Mouse (Mus musculus) hindbrain, postnatal 0 days (tissue): ENCODE data around the gene Fos. TPM values are rescaled to one million over a fixed set of nuclear protein-coding genes. Genes with fewer than 3 reads are reported as not detected.

Experiments used
- ATAC-seq: fragments of 200-750 bp; cut with Nextera tagmentation; 2 replicates; pipeline ENCODE4 v1.8.0; 2017; ENCODE audit warnings: mild to moderate bottlenecking, moderate TSS enrichment, moderate library complexity
- DNase-seq: peaks from one replicate; pipeline ENCODE4 v3.0.0-alpha.2; 2015; ENCODE audit warnings: low spot score
- H3K27ac ChIP-seq: fragments of 300-500 bp; sonication (generic); 2 replicates; pipeline ENCODE4 v1.5.1; 2014; ENCODE audit warnings: mild to moderate bottlenecking
- H3K27me3 ChIP-seq: fragments of 300-500 bp; sonication (generic); 2 replicates; pipeline ENCODE4 v1.6.1; 2014; ENCODE audit warnings: low read length, mixed read lengths; ENCODE audit not compliant: insufficient read depth
- H3K36me3 ChIP-seq: fragments of 300-500 bp; sonication (generic); 2 replicates; pipeline ENCODE4 v1.6.1; 2014; ENCODE audit warnings: low read length, mixed read lengths; ENCODE audit not compliant: insufficient read depth
- H3K4me1 ChIP-seq: fragments of 300-500 bp; sonication (generic); 2 replicates; pipeline ENCODE4 v1.6.1; 2014; ENCODE audit warnings: antibody characterized with exemption, low read length, mixed read lengths; ENCODE audit not compliant: insufficient read depth
- H3K4me2 ChIP-seq: fragments of 300-500 bp; sonication (generic); 2 replicates; pipeline ENCODE4 v1.6.1; 2014; ENCODE audit warnings: low read depth, mild to moderate bottlenecking, low read length, moderate library complexity, mixed read lengths
- H3K4me3 ChIP-seq: fragments of 300-500 bp; sonication (generic); 2 replicates; pipeline ENCODE4 v1.5.1; 2014; ENCODE audit warnings: low read length
- H3K9ac ChIP-seq: fragments of 300-500 bp; sonication (generic); replicated peaks from 2 replicates; pipeline ENCODE4 v1.6.1; 2014; ENCODE audit warnings: mild to moderate bottlenecking, low read length, moderate library complexity, mixed read lengths
- H3K9me3 ChIP-seq: fragments of 300-500 bp; sonication (generic); 2 replicates; pipeline ENCODE4 v1.6.1; 2016; ENCODE audit warnings: low read length, mixed read lengths
- CTCF ChIP-seq: IDR thresholded peaks from 2 replicates; pipeline ENCODE4 v1.5.1; 2016; ENCODE audit warnings: antibody characterized with exemption, control low read depth, low read depth
- WGBS: fragments of 180-500 bp; shearing (Covaris S2); extraction: QIAGEN DNeasy Blood & Tissue Kit; methylation state at CpG from one replicate; pipeline ENCODE4 v1.1.7; 2014; 5-methylcytosine and 5-hydroxymethylcytosine counted together
- polyA plus RNA-seq: library from polyadenylated mRNA; unstranded; fragments of >200 nt; fragmentation: Nextera tagmentation; extraction: Ambion mirVana; gene quantifications from 2 replicates; pipeline ENCODE4 v1.2.1, GENCODE M21; 2015
- total RNA-seq: library from RNA; depleted of rRNA; stranded (reverse); fragments of >200 nt; gene quantifications from 2 replicates; pipeline ENCODE4 v1.2.3, GENCODE M21; 2014

Gene Fos
- total and polyA plus RNA-seq, 2 experiments from 2014 or later = 12.1 to 23.4 TPM

DNA sequence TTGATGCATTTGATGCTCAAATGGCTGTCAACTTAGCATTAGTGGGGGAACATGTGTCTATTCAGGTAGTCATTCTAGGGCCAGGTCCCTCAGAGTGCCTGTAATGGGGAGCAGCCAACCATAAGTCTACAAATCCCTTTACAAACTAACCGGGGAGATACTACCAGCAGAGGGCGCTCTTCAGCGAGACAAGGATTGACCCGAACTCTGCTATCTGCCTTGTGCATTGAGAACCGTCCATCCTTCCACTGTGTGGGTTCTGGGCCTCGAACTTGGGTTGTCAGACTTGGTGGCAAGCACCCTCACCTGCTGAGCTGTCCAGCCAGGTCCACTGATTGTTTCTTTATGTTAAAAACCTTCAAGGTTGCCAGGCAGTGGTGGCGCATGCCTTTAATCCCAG, 23.1 kb downstream of the Fos start:
- ATAC-seq = 0 out of 2 replicates have a peak, but pooled peaks have one; percentile 22
- no peaks in the 10 kb centered on the region for H3K27me3 ChIP-seq
- H3K27ac ChIP-seq = no peak overlapping the region

GRCm38 (mm10) chr12:85497310-85498135, 23.8 kb downstream of the Fos start:
- TF ChIP-seq CTCF = no peak
- Histone ChIP-seq H3K36me3 (no peaks in the 10 kb centered on the region), H3K4me2 (no peak overlapping the region), H3K27me3 (no peaks in the 10 kb centered on the region), H3K27ac (no peak overlapping the region), H3K9me3 (0 out of 2 replicates have a peak, but pooled peaks cover 2% of the 10 kb centered on the region), H3K9ac (no peak overlapping the region), H3K4me3 (no peak overlapping the region), H3K4me1 (no peaks in the 10 kb centered on the region)
- peak; percentile 53; the same call in 1 of the 2 replicates for ATAC-seq
- peak; percentile 47 for DNase-seq
- WGBS = 53% methylated on average over 11 of the region's 11 CpGs

More for the DNA sequence above, 23.1 kb downstream of the Fos start:
- peak; percentile 80 for TF ChIP-seq CTCF
- H3K4me2 ChIP-seq = no peak overlapping the region
- H3K9ac ChIP-seq = no peak overlapping the region
- WGBS = 26% methylated on average over 7 of the region's 7 CpGs
- peak; percentile 80 for DNase-seq
- H3K36me3 ChIP-seq = no peaks in the 10 kb centered on the region
- H3K4me3 ChIP-seq = no peak overlapping the region
- 0 out of 2 replicates have a peak, but pooled peaks cover 2% of the 10 kb centered on the region for H3K9me3 ChIP-seq
- H3K4me1 ChIP-seq = no peaks in the 10 kb centered on the region

DNA sequence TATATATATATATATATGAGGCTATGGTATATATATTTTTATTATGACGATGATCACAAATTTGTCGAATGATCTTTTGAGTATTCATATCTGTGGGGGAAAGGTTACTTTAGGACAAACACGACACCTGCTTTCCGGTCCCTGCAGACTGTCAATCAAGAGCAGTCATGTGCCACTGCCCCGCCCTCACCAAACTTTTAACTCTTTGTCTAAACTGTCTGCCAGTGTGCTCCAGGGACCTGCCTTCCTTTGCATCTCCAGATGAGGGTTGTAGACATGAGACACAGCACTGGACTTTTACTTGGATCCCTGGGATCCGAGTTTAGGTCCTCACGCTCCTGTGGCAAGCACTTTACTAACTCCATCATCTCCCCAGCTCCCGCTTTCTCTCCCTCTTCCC, 25.3 kb downstream of the Fos start:
- Histone ChIP-seq H3K4me1 (no peaks in the 10 kb centered on the region), H3K27ac (no peak overlapping the region), H3K4me3 (no peak overlapping the region), H3K27me3 (no peaks in the 10 kb centered on the region), H3K9me3 (0 out of 2 replicates have a peak, but pooled peaks cover 2% of the 10 kb centered on the region), H3K36me3 (no peaks in the 10 kb centered on the region), H3K4me2 (no peak overlapping the region), H3K9ac (no peak overlapping the region)
- WGBS = 78% methylated on average over 8 of the region's 8 CpGs
- no peak for DNase-seq
- TF ChIP-seq CTCF = no peak
- no peak for ATAC-seq

DNA sequence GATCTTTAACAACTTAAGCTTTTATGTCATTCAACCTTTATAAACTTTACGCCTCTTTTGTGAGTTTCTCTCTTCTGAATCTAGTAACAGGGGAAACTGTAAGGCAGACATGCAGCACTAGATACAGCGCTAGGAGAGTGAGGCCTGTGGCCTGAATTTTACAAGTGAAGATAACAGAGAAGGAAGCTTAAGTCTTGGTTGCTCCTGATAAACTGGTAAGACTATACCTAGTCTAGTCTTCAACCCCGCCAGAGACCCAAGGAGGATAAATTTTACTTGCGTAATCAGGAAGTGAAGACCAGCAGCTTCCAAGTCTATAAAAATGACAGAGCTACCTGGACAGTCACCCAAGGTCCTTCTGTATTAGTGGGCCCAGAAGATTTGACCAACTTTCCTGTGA, 29.0 kb downstream of the Fos start:
- no peak for ATAC-seq
- WGBS = 95% methylated on average over 4 of the region's 4 CpGs

GRCm38 (mm10) chr12:85508235-85508634, 34.5 kb downstream of the Fos start:
- Histone ChIP-seq H3K4me2 (no peak overlapping the region), H3K36me3 (no peaks in the 10 kb centered on the region), H3K27ac (no peak overlapping the region), H3K4me3 (no peak overlapping the region), H3K9me3 (peaks cover 3% of the 10 kb centered on the region; the same call in 1 of the 2 replicates), H3K4me1 (no peaks in the 10 kb centered on the region), H3K27me3 (no peaks in the 10 kb centered on the region), H3K9ac (no peak overlapping the region)
- TF ChIP-seq CTCF = peak; percentile 70
- WGBS = 21% methylated on average over 3 of the region's 3 CpGs
- ATAC-seq = no peak
- peak; percentile 60 for DNase-seq

More for the DNA sequence above, 29.0 kb downstream of the Fos start:
- H3K27ac ChIP-seq = no peak overlapping the region
- H3K4me2 ChIP-seq = no peak overlapping the region
- H3K4me1 ChIP-seq = no peaks in the 10 kb centered on the region
- no peak for DNase-seq
- no peaks in the 10 kb centered on the region for H3K36me3 ChIP-seq
- H3K4me3 ChIP-seq = no peak overlapping the region
- H3K9ac ChIP-seq = no peak overlapping the region
- no peaks in the 10 kb centered on the region for H3K27me3 ChIP-seq
- TF ChIP-seq CTCF = no peak
- peaks cover 6% of the 10 kb centered on the region; the same call in 1 of the 2 replicates for H3K9me3 ChIP-seq

DNA sequence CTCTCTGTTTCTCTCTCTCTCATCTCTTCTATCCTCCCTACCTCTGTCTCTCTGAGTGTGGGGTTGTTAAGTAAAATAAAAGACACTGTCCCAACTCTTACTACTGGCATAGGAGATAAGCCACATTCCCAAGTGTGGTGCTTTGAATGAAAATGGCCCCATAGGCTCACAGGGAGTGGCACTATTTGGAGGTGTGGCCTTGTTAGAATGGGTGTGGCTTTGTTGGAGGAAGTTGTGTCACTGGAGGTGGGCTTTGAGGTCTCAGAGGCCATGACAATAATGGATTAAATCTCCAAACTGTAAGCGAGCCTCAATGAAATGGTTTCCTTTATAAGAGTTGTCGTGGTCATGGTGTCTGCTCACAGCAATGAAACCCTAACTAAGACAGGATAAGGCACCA, 36.3 kb downstream of the Fos start:
- H3K27ac ChIP-seq = no peak overlapping the region
- H3K36me3 ChIP-seq = no peaks in the 10 kb centered on the region
- H3K4me1 ChIP-seq = no peaks in the 10 kb centered on the region
- no peak overlapping the region for H3K4me3 ChIP-seq
- no peak for TF ChIP-seq CTCF
- H3K9ac ChIP-seq = no peak overlapping the region
- DNase-seq (no peak), ATAC-seq (no peak)
- H3K4me2 ChIP-seq = no peak overlapping the region
- H3K27me3 ChIP-seq = no peaks in the 10 kb centered on the region
- 98% methylated on average over 2 of the region's 2 CpGs for WGBS
- H3K9me3 ChIP-seq = peaks cover 3% of the 10 kb centered on the region; the same call in 1 of the 2 replicates
